Mouse (Mus musculus) adrenal gland, postnatal 14 days (tissue): ENCODE data around the gene Ndufa6. TPM values are rescaled to one million over a fixed set of nuclear protein-coding genes. Genes with fewer than 3 reads are reported as not detected.
A peak's percentile ranks its signal among the peaks of the same experiment; 100 is the strongest.

Experiments
- DNase-seq: peaks from one replicate; pipeline ENCODE4 v3.0.0; 2021; ENCODE audit warnings: mixed read lengths
- microRNA-seq, 2 experiments: library from miRNA; unstranded; fragments of <30 nt; microRNA quantifications; one replicate each; pipeline ENCODE4 v1.2.0; 2021
- total RNA-seq: library from RNA; stranded (reverse); gene quantifications from 2 replicates; pipeline ENCODE4 v1.2.3, GENCODE M21; 2021

Gene Ndufa6
- total RNA-seq, 1 experiment from 2014 or later: 659 TPM

GRCm38 (mm10) chr15:82341675-82342542, 12.2 kb downstream of the Ndufa6 start:
- no peak for DNase-seq

DNA sequence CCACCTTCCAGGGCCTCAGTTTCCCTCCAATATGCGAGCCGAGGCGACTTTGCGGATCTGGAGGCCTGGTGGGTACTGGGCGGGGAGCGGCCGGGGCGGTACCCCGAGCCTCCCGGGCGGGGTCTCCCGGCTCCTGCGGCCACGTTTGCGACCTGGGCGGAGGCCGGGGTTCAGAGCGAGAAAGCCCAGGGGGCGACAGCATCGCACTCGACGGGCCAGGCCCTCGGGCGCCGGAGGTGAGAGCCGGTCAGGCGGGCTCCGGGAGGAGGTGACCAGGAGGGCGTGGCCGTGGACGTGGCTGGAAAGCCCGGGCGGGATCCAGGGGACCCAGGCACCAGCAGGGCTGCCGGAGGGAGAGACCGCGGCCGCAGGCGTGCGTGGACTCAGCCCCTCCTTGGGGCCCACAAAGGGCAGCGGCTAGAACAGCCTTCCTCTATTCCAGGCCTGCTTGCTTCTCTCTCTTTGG, 13.1 kb downstream of the Ndufa6 start:
- DNase-seq: peak; percentile 75

GRCm38 (mm10) chr15:82340414-82341035, 13.6 kb downstream of the Ndufa6 start:
- DNase-seq: no peak

DNA sequence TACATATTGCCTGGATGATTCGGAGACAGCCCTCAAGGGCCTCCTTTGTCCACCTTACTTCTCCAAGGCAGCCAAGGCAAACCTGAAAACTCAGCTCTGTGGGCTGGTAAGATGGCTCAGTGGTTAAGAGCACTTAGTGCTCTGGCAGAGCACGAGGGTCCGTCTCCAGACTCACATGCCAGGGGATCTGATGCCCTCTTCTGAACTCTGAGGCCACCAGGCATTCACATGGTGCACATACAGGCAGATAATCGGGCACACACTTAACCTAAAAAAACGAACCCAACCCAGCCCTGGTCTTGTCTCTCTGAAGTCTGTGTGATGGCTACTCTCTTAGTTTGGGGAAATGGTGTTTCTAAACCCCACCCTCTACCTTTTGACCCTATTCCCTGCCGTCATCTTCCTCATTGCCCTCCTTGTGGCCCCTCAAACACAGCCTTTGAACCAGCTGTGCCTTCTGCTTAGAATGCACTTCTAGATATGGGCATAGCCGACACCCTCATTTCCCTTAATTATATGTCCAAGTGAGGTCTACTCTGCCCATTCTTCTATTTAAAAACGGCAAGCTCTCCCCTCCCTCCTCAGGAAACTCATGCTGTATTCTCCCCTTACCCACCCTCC, 14.4 kb downstream of the Ndufa6 start:
- no peak for DNase-seq

- DNase-seq: no peak
These were observed 15.0 kb downstream of the Ndufa6 start for GRCm38 (mm10) chr15:82339150-82339549.

GRCm38 (mm10) chr15:82338593-82339112, 15.5 kb downstream of the Ndufa6 start, which contains the start of the genes Naga, Pheta2 and Smdt1:
Gene Naga (minus strand): TSS chr15:82338925.
Gene Pheta2 (plus strand): TSS chr15:82338942.
Gene Smdt1 (plus strand): TSS chr15:82338959.
- DNase-seq: peak; percentile 99

DNA sequence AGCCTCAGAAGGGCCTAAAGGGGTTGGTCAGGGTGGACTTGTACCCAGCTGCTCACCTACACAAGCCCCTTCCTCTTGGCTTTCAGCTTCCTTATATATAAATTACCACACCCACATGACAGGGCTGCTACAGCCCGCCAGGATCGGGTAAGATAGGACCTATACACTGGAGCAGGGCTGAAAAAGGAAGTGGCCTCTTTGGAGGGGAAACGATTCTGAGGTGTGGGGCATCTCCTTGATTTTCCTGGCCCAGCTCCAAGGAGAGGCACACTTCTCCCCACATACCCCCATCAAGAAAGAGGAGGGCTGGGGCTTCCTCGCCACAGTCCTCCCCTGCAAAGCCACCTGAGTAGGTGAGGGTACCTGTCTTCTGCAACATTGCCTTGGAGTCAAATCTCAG, 16.2 kb downstream of the Ndufa6 start:
- no peak for DNase-seq

DNA sequence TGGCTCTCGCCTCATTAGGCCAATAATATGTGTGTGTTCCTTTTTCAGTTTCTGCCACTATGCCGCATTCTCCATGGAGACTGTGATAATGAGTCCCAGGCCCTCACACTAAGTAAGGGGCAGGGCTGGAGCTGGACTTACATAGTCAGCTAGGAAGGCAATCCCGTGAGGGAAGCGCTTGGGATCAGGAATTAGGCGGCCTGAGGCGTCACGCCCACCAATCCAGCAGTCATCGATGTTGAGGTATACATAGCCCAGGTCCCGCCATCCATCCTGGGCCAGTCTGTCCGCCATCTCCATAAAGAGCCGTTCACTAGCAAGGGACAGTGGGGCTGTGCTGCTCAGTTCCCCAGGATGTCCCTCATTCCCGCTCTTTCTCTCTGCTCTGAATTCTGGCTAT, 17.5 kb downstream of the Ndufa6 start:
- DNase-seq: no peak

- no peak for DNase-seq
These were observed 18.9 kb downstream of the Ndufa6 start for GRCm38 (mm10) chr15:82335194-82335593.

- DNase-seq: no peak
These were observed 28.7 kb downstream of the Ndufa6 start for GRCm38 (mm10) chr15:82325382-82325781.

DNA sequence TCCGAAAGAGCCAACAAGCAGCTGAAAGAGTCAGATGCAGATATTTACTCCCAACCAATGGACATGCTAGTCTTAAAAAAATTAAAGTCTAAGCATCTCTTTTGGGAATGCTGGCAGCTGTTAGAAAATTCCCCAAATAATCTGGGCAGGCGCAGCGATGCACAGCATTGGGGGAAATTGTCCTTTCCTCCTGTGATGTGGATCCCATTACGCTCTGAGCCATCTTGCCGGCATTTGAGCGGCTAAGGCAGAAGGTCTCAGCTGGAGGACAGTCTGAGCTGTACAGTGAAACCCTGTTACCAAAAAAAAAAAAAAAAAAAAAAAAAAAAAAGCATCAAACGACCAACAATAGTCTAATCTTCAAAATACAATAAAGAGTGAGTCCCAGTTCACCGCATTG, 31.9 kb downstream of the Ndufa6 start:
- DNase-seq: no peak

DNA sequence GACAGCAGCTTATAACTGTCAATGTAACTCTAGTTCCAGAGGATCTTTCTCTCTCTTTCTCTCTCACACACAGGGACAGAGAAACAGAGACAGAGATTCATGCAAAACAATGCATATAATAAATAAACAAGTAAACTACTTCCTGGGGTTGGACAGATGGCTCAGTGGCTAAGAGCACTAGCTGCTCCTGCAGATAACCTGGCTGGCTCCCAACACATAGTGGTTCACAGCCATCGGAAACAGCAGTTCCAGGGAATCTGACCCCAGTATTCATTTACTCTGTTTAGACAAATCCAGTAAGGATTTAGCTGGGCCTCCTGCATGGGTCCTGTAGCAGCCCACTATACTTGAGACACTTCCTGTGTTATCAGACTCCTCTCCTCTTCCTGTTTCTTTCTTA, 34.5 kb downstream of the Ndufa6 start:
- no peak for DNase-seq

DNA sequence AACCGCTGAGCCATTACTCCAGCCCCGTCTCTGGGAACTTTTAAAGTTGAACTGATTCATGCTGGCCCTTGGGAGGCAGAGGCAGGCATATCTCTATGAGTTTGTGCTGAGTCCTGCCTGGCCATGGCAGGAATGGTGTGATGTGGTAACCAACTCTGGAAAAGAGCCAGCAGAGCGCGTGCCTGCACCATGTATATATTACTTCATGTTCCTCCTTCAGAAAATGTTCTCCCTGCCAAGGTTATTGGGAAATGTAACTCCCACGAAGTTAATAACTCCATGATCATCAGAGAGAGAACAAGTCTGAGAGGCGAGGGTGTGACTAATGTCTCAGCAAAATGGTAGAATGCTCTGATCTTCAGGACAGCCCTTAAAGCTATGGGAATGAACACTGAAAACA, 36.3 kb downstream of the Ndufa6 start:
- peak; percentile 26 for DNase-seq

GRCm38 (mm10) chr15:82308416-82308815, 45.7 kb downstream of the Ndufa6 start:
- DNase-seq: no peak

- DNase-seq: no peak
These were observed 47.0 kb downstream of the Ndufa6 start for GRCm38 (mm10) chr15:82307107-82307506.

Small RNA genes within 50 kb of the gene (microRNA-seq; reads per million reads assigned to microRNA genes)
- 0 reads per million in 2 experiments for gene Mir7684

Other genes starting within 250 kb of the Ndufa6 start
- 6.6 and 12.1 TPM in 2 replicates for gene Ccdc134, start 226.4 kb downstream of the Ndufa6 start, total RNA-seq
- gene Srebf2, start 207.1 kb downstream of the Ndufa6 start, total RNA-seq: 46.9 and 49.2 TPM in 2 replicates
- gene Shisa8, start 141.5 kb downstream of the Ndufa6 start, total RNA-seq: 0.44 and 1.1 TPM in 2 replicates
- 1.0 and 6.8 TPM in 2 replicates for gene Tnfrsf13c, start 130.0 kb downstream of the Ndufa6 start, total RNA-seq
- gene Cenpm, start 109.6 kb downstream of the Ndufa6 start, total RNA-seq: 10.9 and 12.2 TPM in 2 replicates
- 0.49 and 0.74 TPM in 2 replicates for gene 1500009C09Rik, start 101.9 kb downstream of the Ndufa6 start, total RNA-seq
- 6.0 and 6.1 TPM in 2 replicates for gene Sept3, start 79.4 kb downstream of the Ndufa6 start, total RNA-seq
- gene Wbp2nl, start 55.4 kb downstream of the Ndufa6 start, total RNA-seq: not detected in 2 replicates
- gene Naga, start 15.4 kb downstream of the Ndufa6 start, total RNA-seq: 59.5 and 62.1 TPM in 2 replicates
- 1.8 and 2.1 TPM in 2 replicates for gene Pheta2, start 15.4 kb downstream of the Ndufa6 start, total RNA-seq
- 177 and 179 TPM in 2 replicates for gene Smdt1, start 15.4 kb downstream of the Ndufa6 start, total RNA-seq
- 37.0 and 37.9 TPM in 2 replicates for gene Cyp2d22, start 25.9 kb upstream of the Ndufa6 start, total RNA-seq
- gene Cyp2d11, start 39.7 kb upstream of the Ndufa6 start, total RNA-seq: 0.23 TPM in 1 of 2 replicates, not detected in the other
- gene Cyp2d10, start 52.9 kb upstream of the Ndufa6 start, total RNA-seq: 2.2 and 47.2 TPM in 2 replicates
- gene Cyp2d9, start 79.1 kb upstream of the Ndufa6 start, total RNA-seq: 0.64 and 4.3 TPM in 2 replicates
- gene Cyp2d12, start 200.8 kb upstream of the Ndufa6 start, total RNA-seq: 0.26 TPM in 1 of 2 replicates, not detected in the other